Mouse (Mus musculus) spleen, adult 2 months (tissue): ENCODE results near the gene Rsad2.

Experiments used
- CTCF ChIP-seq: fragments of 200-500 bp; IDR thresholded peaks from 2 replicates; pipeline ENCODE4 v1.5.1; 2011; ENCODE audit warnings: mild to moderate bottlenecking, inconsistent platforms; ENCODE audit not compliant: insufficient read depth, insufficient read length, insufficient replicate concordance; ENCODE audit errors: extremely low read depth
- POLR2A ChIP-seq: fragments of 200-500 bp; IDR thresholded peaks from 2 replicates; pipeline ENCODE4 v1.6.1; 2011; ENCODE audit warnings: low read depth, low read length, inconsistent platforms

- TF ChIP-seq POLR2A (no peak), CTCF (no peak)
These were observed 54.4 kb downstream of the Rsad2 start for GRCm38 (mm10) chr12:26401696-26402470.
